Mouse (Mus musculus) left cerebral cortex, adult 8-10 months (tissue): ENCODE results near the gene Spag6. TPM values are rescaled to one million over a fixed set of nuclear protein-coding genes. Genes with fewer than 3 reads are reported as not detected.

Experiments used
- DNase-seq, 2 experiments: peaks; one replicate each; pipeline ENCODE4 v3.0.0; 2022; ENCODE audit warnings: low spot score in 2 of 2
- total RNA-seq, 4 experiments: library from RNA; stranded (reverse); gene quantifications; 2 replicates each; pipeline ENCODE4 v1.2.4; 2022

The Spag6 gene
- total RNA-seq: 10 to 100 TPM in 2 of 4 experiments, 1 to 10 TPM in 2; 8.9 to 13.3 (median 10.2) TPM

GRCm38 (mm10) chr2:18693871-18694610 is at the start of gene Spag6:
Gene Spag6 (plus strand): TSS chr2:18694032.
- peak; percentile 57 to 65 for DNase-seq

- DNase-seq: no peak
These were observed 45.3 kb upstream of the Spag6 start for GRCm38 (mm10) chr2:18648563-18648962.

DNA sequence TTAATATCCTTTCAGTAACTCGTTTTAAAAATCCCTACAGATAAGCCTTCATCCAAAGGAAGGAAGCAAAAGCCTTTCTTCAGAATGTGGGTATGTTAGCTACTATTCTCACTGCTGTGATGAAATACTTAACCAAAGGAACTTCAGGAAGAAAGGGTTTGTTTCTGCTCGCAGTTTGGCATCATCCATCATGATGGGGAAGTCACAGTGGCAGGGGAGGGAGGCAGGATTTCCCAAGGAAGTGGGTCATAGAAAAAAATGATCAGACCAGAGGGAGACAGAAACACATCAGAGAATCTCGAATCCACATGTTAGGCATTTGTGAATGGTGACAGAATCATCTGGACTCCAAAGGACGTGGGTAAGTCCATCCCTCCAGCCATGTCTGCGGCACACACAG is 39.0 kb upstream of the Spag6 start:
- no peak for DNase-seq

- DNase-seq: no peak
These were observed 29.8 kb upstream of the Spag6 start for GRCm38 (mm10) chr2:18664003-18664402.

DNA sequence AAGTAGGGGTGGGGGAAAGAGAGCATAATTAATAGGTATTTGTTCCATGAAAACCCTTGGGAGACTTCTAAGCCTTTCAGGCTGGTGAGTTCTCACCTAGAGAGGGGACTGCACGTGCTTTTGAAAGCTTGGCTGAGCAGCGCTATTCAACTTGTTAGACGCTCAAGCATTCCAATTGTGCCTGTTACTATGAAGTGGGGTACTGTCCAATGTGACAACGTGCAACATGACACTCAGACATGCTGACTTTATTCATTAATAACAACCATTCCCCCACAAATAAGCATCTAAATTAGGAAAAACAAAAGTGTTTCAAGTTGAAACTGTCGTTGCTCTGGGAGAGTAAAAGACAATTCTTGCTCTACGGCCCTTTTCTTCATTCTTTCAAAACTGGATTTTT is 22.8 kb upstream of the Spag6 start:
- no peak for DNase-seq

DNA sequence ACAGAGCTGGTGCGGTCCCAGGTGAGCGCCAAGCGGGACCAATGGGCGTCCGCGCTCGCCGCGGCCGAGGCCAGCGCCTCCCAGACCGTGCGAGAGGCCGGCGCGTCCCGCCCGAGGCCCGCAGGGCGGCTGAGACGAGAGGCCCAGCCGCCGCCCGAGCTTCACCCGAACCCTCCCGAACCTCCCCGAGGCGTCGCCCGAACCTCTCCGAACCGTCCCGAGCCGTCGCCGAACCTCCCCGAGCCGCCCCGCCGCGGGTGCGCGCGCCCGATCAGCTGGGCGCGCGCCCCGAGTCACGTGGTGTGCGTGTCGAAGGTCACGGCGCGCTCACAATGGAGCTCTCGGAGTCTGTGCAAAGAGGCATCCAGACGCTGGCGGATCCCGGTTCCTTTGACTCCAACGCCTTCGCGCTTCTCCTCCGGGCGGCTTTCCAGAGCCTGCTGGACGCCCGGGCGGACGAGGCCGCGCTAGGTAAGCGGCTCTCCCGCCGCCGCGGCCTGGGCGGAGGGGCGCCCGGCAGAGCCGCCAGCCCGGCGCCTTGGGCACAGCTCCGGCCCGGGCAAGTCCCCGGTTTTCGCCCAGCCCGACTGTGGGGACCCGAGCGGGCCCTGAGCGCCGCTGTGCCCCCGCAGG is 21.6 kb upstream of the Spag6 start, which contains the start of gene Commd3:
Gene Commd3 (plus strand): TSS at position 252 of the 633 bp plus-strand sequence.
- peak; percentile 91 to 94 for DNase-seq

GRCm38 (mm10) chr2:18672766-18673164 is 21.1 kb upstream of the Spag6 start:
- DNase-seq: peak in 1 of 2 experiments; percentile 25

- DNase-seq: no peak
These were observed 20.1 kb upstream of the Spag6 start for GRCm38 (mm10) chr2:18673766-18674165.

- DNase-seq: no peak
These were observed 19.5 kb upstream of the Spag6 start for GRCm38 (mm10) chr2:18674193-18674902.

- DNase-seq: peak in 1 of 2 experiments; percentile 18
These were observed 18.0 kb upstream of the Spag6 start for GRCm38 (mm10) chr2:18675681-18676456.

- DNase-seq: peak in 1 of 2 experiments; percentile 68
These were observed 17.3 kb upstream of the Spag6 start for GRCm38 (mm10) chr2:18676457-18676935.

DNA sequence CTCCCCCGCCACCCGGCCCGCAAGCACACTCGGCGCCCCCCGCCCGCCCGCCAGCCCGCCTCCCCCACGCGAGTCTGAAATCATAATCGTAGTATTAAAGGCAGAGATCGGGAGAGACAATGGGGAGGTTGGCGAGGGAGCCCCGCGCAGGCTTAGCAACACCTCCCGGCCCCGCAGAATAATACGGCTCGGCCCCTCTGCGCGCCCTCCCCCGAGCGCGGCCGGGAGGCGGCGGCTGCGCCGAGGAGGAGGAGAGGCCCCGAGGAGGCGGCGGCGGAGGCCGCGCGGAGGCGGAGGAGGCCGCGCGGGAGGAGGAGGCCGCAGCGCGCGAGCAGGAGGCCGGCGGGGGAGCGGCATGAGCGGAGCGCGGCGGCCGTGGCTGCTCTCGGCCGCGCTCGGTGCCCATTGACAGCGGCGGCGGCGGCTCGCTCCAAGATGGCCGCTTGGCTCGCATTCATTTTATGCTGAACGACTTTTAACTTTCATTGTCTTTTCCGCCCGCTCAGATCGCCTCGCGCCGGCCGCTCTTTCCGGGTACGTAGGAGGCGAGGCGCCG is 16.8 kb upstream of the Spag6 start, which contains the start of gene Bmi1:
Gene Bmi1 (plus strand): TSS at position 83 of the 556 bp plus-strand sequence.
- DNase-seq: peak in 1 of 2 experiments; percentile 53

DNA sequence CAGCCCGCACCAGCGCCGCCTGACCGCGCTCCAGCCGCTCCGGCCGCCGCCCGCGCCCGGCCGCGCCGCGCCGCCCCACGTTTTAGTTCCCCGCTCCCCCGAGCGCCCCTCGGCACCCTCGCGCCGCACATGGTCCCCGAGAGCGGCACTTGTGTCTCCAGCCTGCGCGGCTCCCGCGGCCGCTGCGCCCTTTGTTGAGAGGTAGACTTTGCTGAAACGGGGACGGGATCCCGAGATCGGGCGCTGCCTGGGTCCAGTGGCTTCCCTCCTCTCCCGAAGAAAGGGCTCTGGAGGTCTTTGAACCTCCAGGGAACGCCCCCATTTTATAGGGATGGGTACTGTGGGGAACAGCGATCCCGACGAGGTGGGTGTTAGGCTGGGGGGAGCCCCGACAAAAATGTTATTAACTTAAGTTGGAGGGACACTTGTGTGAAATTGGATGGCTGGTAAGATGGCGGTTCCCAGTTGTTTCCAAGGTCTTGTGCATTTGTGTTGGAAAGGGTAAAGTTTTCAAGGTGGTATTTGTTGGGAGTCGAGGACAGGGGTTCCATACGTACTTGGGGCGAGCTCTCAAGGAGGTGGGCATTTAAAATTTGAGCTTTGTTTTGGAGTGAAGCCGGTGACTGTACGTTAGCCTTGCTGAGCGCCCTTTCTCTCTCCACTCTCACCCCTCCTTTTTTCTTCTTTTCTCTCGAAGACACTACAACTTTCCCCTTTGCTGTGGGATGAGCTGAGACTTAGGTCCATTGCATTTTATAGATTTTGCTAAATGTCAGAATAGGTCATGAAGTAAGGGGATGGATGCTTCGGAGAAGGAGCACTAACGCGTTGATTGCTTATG is 16.0 kb upstream of the Spag6 start:
- peak in 1 of 2 experiments; percentile 38 for DNase-seq

GRCm38 (mm10) chr2:18679701-18680100 is 14.1 kb upstream of the Spag6 start:
- no peak for DNase-seq

- no peak for DNase-seq
These were observed 13.3 kb upstream of the Spag6 start for GRCm38 (mm10) chr2:18680501-18680900.

GRCm38 (mm10) chr2:18680961-18681360 is 12.9 kb upstream of the Spag6 start:
- peak in 1 of 2 experiments; percentile 47 for DNase-seq

- no peak for DNase-seq
These were observed 9.8 kb upstream of the Spag6 start for GRCm38 (mm10) chr2:18684062-18684461.

- no peak for DNase-seq
These were observed 7.4 kb upstream of the Spag6 start for GRCm38 (mm10) chr2:18686386-18686785.

DNA sequence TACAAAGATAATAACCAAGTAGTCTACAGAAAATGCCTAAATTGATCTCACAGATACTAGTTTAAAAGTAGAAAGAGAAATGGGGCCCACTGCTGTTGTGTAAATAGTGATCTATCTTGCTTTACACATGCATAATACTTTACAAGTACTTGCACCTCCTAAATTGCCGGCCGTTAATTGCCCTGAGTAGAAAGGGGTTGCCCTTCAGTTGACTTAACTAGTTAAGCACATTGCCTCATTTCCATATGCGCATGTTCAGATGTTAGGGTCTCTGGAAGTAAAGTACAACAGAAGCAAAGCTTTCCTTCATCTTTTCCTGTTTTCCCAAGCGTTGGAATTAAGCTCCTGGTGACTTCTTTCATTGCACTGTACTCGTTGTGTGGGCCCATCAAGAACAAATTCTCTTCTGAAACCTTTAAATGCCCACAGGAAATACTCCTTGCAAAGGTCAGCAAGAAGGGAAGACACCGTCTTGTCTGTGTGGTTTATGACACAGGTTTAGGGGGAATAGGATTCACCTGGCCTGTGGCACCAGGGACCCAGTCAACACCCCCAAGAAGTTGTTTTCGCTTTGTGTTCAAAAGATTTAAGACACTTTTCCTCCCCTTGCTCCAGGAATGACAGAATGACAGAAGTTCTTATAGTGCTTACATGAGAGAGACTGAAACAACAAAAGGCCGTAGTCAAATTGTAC is 6.9 kb upstream of the Spag6 start:
- DNase-seq: no peak
